Mouse (Mus musculus): ENCODE results near the gene Nol6.

- TF ChIP-seq EP300 (optimal IDR thresholded peaks at IDR 0.05) (no peak), CTCF (IDR thresholded peaks at IDR 0.05; ENCODE audit: low read depth) (no peak)
Measured at GRCm38 (mm10) chr4:41115074-41115473, 9.2 kb downstream of the Nol6 start.
